Mouse (Mus musculus) heart, embryonic 12.5 days (tissue): ENCODE results near the gene Ric1. TPM values are rescaled to one million over a fixed set of nuclear protein-coding genes. Genes with fewer than 3 reads are reported as not detected.
A peak's percentile ranks its signal among the peaks of the same experiment; 100 is the strongest.

ENCODE experiments used
- ATAC-seq: fragments of 200-750 bp; cut with Nextera tagmentation; 2 replicates; pipeline ENCODE4 v1.8.0; 2017; ENCODE audit warnings: moderate TSS enrichment, moderate library complexity; ENCODE audit not compliant: insufficient number of reproducible peaks, low FRiP score
- H3K27ac ChIP-seq: fragments of 300-500 bp; sonication (generic); 2 replicates; pipeline ENCODE4 v1.5.1; 2016; ENCODE audit warnings: mild to moderate bottlenecking, moderate library complexity; ENCODE audit not compliant: poor library complexity, severe bottlenecking
- H3K27me3 ChIP-seq: fragments of 300-500 bp; sonication (generic); replicated peaks from 2 replicates; pipeline ENCODE4 v1.6.1; 2016; ENCODE audit warnings: mild to moderate bottlenecking, moderate library complexity
- H3K36me3 ChIP-seq: fragments of 300-500 bp; sonication (generic); 2 replicates; pipeline ENCODE4 v1.6.1; 2016; ENCODE audit warnings: mild to moderate bottlenecking, moderate library complexity
- H3K4me1 ChIP-seq: fragments of 300-500 bp; sonication (generic); replicated peaks from 2 replicates; pipeline ENCODE4 v1.6.1; 2016; ENCODE audit warnings: mild to moderate bottlenecking
- H3K4me2 ChIP-seq: fragments of 300-500 bp; sonication (generic); 2 replicates; pipeline ENCODE4 v1.6.1; 2016; ENCODE audit warnings: mild to moderate bottlenecking, moderate library complexity
- H3K4me3 ChIP-seq: fragments of 300-500 bp; sonication (generic); 2 replicates; pipeline ENCODE4 v1.5.1; 2016; ENCODE audit warnings: mild to moderate bottlenecking
- H3K9ac ChIP-seq: fragments of 300-500 bp; sonication (generic); 2 replicates; pipeline ENCODE4 v1.6.1; 2016; ENCODE audit warnings: mild to moderate bottlenecking, moderate library complexity
- H3K9me3 ChIP-seq: fragments of 300-500 bp; sonication (generic); replicated peaks from 2 replicates; pipeline ENCODE4 v1.6.1; 2016; ENCODE audit warnings: mild to moderate bottlenecking, moderate library complexity
- WGBS: fragments of 180-500 bp; shearing (Covaris S2); methylation state at CpG from one replicate; pipeline ENCODE4 v1.1.7; 2016; 5-methylcytosine and 5-hydroxymethylcytosine counted together
- polyA plus RNA-seq: library from polyadenylated mRNA; unstranded; fragments of >200 nt; fragmentation: Nextera tagmentation; extraction: Ambion mirVana; gene quantifications from 2 replicates; pipeline ENCODE4 v1.2.1, GENCODE M21; 2016

The Ric1 gene
- polyA plus RNA-seq, 1 experiment from 2014 or later, result 7.5 TPM

- Histone ChIP-seq H3K4me3 (no peak overlapping the region), H3K27me3 (peaks cover 42% of the 10 kb centered on the region), H3K36me3 (peaks cover 31% of the 10 kb centered on the region), H3K4me2 (no peak overlapping the region), H3K4me1 (peaks cover 12% of the 10 kb centered on the region), H3K9me3 (no peaks in the 10 kb centered on the region), H3K9ac (no peak overlapping the region), H3K27ac (no peak overlapping the region)
- 82% methylated on average over 4 of the region's 4 CpGs for WGBS
- ATAC-seq, result no peak
Measured at GRCm38 (mm10) chr19:29607521-29607920, 85.4 kb downstream of the Ric1 start.

- H3K4me3 ChIP-seq, result no peak overlapping the region
- H3K27ac ChIP-seq, result no peak overlapping the region
- no peak overlapping the region for H3K4me2 ChIP-seq
- no peak overlapping the region for H3K9ac ChIP-seq
- H3K27me3 ChIP-seq, result peaks cover 44% of the 10 kb centered on the region
- ATAC-seq, result no peak
- no peaks in the 10 kb centered on the region for H3K9me3 ChIP-seq
- H3K36me3 ChIP-seq, result peaks cover 32% of the 10 kb centered on the region
- 65% methylated on average over 4 of the region's 4 CpGs for WGBS
- H3K4me1 ChIP-seq, result peaks cover 12% of the 10 kb centered on the region
Measured at GRCm38 (mm10) chr19:29608212-29608611, 86.1 kb downstream of the Ric1 start.

GRCm38 (mm10) chr19:29610907-29611306 is 88.8 kb downstream of the Ric1 start:
- H3K4me3 ChIP-seq, result no peak overlapping the region
- 21% methylated on average over 10 of the region's 10 CpGs for WGBS
- no peak overlapping the region for H3K9ac ChIP-seq
- no peaks in the 10 kb centered on the region for H3K9me3 ChIP-seq
- peak; percentile 61 for ATAC-seq
- peaks cover 12% of the 10 kb centered on the region for H3K4me1 ChIP-seq
- 0 out of 2 replicates have a peak overlapping the region, but pooled peaks have one; percentile 7 for H3K4me2 ChIP-seq
- H3K36me3 ChIP-seq, result peaks cover 21% of the 10 kb centered on the region
- peaks cover 52% of the 10 kb centered on the region for H3K27me3 ChIP-seq
- no peak overlapping the region for H3K27ac ChIP-seq

- 85% methylated on average over 2 of the region's 2 CpGs for WGBS
- Histone ChIP-seq H3K4me1 (peaks cover 12% of the 10 kb centered on the region), H3K36me3 (peaks cover 19% of the 10 kb centered on the region), H3K9ac (no peak overlapping the region), H3K9me3 (no peaks in the 10 kb centered on the region), H3K4me3 (no peak overlapping the region), H3K4me2 (no peak overlapping the region), H3K27me3 (peaks cover 56% of the 10 kb centered on the region), H3K27ac (no peak overlapping the region)
- no peak for ATAC-seq
Measured at GRCm38 (mm10) chr19:29612102-29612501, 90.0 kb downstream of the Ric1 start.

GRCm38 (mm10) chr19:29641055-29641454 is 119.0 kb downstream of the Ric1 start:
- Histone ChIP-seq H3K9ac (no peak overlapping the region), H3K9me3 (peaks cover 3% of the 10 kb centered on the region; the same call in 1 of the 2 replicates), H3K4me3 (no peak overlapping the region), H3K27ac (no peak overlapping the region), H3K36me3 (peaks cover 8% of the 10 kb centered on the region), H3K4me2 (peak overlapping the region; percentile 35), H3K4me1 (peaks cover 17% of the 10 kb centered on the region; the same call in 1 of the 2 replicates), H3K27me3 (peaks cover 24% of the 10 kb centered on the region)
- WGBS, result 36% methylated on average over 9 of the region's 9 CpGs
- ATAC-seq, result peak; percentile 29

- peaks cover 3% of the 10 kb centered on the region; the same call in 1 of the 2 replicates for H3K9me3 ChIP-seq
- H3K4me1 ChIP-seq, result peaks cover 17% of the 10 kb centered on the region; the same call in 1 of the 2 replicates
- H3K4me2 ChIP-seq, result peak overlapping the region; percentile 35
- ATAC-seq, result no peak
- no peak overlapping the region for H3K4me3 ChIP-seq
- 68% methylated on average over 5 of the region's 5 CpGs for whole genome bisulfite sequencing
- peaks cover 21% of the 10 kb centered on the region for H3K27me3 ChIP-seq
- no peak overlapping the region for H3K27ac ChIP-seq
- no peak overlapping the region for H3K9ac ChIP-seq
- peaks cover 8% of the 10 kb centered on the region for H3K36me3 ChIP-seq
Measured at GRCm38 (mm10) chr19:29641510-29641909, 119.4 kb downstream of the Ric1 start.

GRCm38 (mm10) chr19:29642211-29642610 is 120.1 kb downstream of the Ric1 start:
- Histone ChIP-seq H3K27ac (no peak overlapping the region), H3K4me1 (peaks cover 17% of the 10 kb centered on the region; the same call in 1 of the 2 replicates), H3K27me3 (peaks cover 17% of the 10 kb centered on the region), H3K9me3 (peaks cover 3% of the 10 kb centered on the region; the same call in 1 of the 2 replicates), H3K9ac (no peak overlapping the region), H3K36me3 (peaks cover 6% of the 10 kb centered on the region), H3K4me3 (no peak overlapping the region), H3K4me2 (no peak overlapping the region)
- WGBS, result 50% methylated on average over 6 of the region's 6 CpGs
- no peak for ATAC-seq

- Histone ChIP-seq H3K27ac (no peak overlapping the region), H3K9me3 (peaks cover 3% of the 10 kb centered on the region; the same call in 1 of the 2 replicates), H3K27me3 (peaks cover 17% of the 10 kb centered on the region), H3K4me3 (no peak overlapping the region), H3K9ac (no peak overlapping the region), H3K36me3 (peaks cover 6% of the 10 kb centered on the region), H3K4me1 (peaks cover 14% of the 10 kb centered on the region), H3K4me2 (no peak overlapping the region)
- WGBS, result 85% methylated on average over 11 of the region's 11 CpGs
- ATAC-seq, result no peak
Measured at GRCm38 (mm10) chr19:29643194-29643922, 121.3 kb downstream of the Ric1 start.

- no peak overlapping the region for H3K4me3 ChIP-seq
Measured at GRCm38 (mm10) chr19:29644747-29645146, 122.7 kb downstream of the Ric1 start.

GRCm38 (mm10) chr19:29647651-29648549 is 125.8 kb downstream of the Ric1 start, which contains the start of gene Ermp1:
TSS of gene Ermp1 (minus strand) at chr19:29648415.
- H3K4me3 ChIP-seq, result peak within 1 kb of the TSS; percentile 77
- peaks cover 3% of the 10 kb centered on the region; the same call in 1 of the 2 replicates for H3K4me1 ChIP-seq
- peak within 1 kb of the TSS; percentile 81 for H3K9ac ChIP-seq
- H3K36me3 ChIP-seq, result peaks cover 6% of the 10 kb centered on the region
- H3K4me2 ChIP-seq, result peak within 1 kb of the TSS; percentile 84
- under 1% methylated on average over 90 of the region's 90 CpGs for WGBS
- H3K9me3 ChIP-seq, result peaks cover 3% of the 10 kb centered on the region; the same call in 1 of the 2 replicates
- no peak within 1 kb of the TSS; the same call in 1 of the 2 replicates for H3K27ac ChIP-seq
- ATAC-seq, result peak; percentile 91
- H3K27me3 ChIP-seq, result peaks cover 37% of the 10 kb centered on the region

More at GRCm38 (mm10) chr19:29644747-29645146, 122.7 kb downstream of the Ric1 start:
- WGBS, result 89% methylated on average over 6 of the region's 6 CpGs
- Histone ChIP-seq H3K4me1 (peaks cover 16% of the 10 kb centered on the region), H3K27ac (no peak overlapping the region), H3K36me3 (peaks cover 6% of the 10 kb centered on the region), H3K9ac (no peak overlapping the region), H3K9me3 (peaks cover 3% of the 10 kb centered on the region; the same call in 1 of the 2 replicates), H3K4me2 (no peak overlapping the region), H3K27me3 (peaks cover 24% of the 10 kb centered on the region)
- ATAC-seq, result no peak

- Histone ChIP-seq H3K4me1 (peaks cover 3% of the 10 kb centered on the region; the same call in 1 of the 2 replicates), H3K36me3 (peaks cover 6% of the 10 kb centered on the region), H3K9ac (no peak overlapping the region), H3K27ac (no peak overlapping the region), H3K9me3 (peaks cover 3% of the 10 kb centered on the region; the same call in 1 of the 2 replicates), H3K4me3 (peak overlapping the region; percentile 77), H3K27me3 (peaks cover 43% of the 10 kb centered on the region), H3K4me2 (peak overlapping the region; percentile 84)
- WGBS, result 30% methylated on average over 4 of the region's 4 CpGs
- ATAC-seq, result no peak
Measured at GRCm38 (mm10) chr19:29648550-29648914, 126.5 kb downstream of the Ric1 start.
